Mouse (Mus musculus): ENCODE measurements around the gene Hist1h3e.
"Not testable (repeated sequence)": the region's sequence is repeated elsewhere in the genome, so short reads cannot be mapped to it uniquely, and the experiment has no call there.

The Hist1h3e gene

GRCm38 (mm10) chr13:23562699-23563462 is 712 bp upstream of the Hist1h3e start:
- DNase-seq (ENCODE audit: low spot score in 2 of 2): no peak

GRCm38 (mm10) chr13:23561531-23561882 is 662 bp downstream of the Hist1h3e start:
- not testable (repeated sequence) for DNase-seq (ENCODE audit: low spot score in 2 of 2)

DNA sequence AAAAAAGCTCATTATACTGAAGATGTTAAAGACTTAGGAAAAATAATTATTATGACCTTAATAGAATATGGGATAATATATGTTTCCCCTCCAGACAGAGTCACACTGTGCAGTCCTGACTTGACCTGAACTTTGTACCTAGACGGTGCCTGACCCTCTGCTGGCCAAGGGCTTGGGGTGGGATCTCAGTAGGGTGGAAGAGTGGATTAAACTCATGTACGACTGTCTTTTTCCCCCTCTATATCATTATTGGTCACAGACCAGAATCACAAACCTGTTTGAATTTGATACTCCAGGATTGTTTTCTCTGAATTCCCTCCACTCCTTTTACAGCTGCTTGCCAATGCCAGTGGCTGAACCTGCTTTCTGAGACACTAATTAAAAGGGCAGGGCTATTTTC is 1.5 kb downstream of the Hist1h3e start:
- not testable (repeated sequence) for DNase-seq (ENCODE audit: low spot score in 2 of 2)

- DNase-seq (ENCODE audit: low spot score in 2 of 2): no peak
Measured at GRCm38 (mm10) chr13:23556906-23557305, 5.3 kb downstream of the Hist1h3e start.

DNA sequence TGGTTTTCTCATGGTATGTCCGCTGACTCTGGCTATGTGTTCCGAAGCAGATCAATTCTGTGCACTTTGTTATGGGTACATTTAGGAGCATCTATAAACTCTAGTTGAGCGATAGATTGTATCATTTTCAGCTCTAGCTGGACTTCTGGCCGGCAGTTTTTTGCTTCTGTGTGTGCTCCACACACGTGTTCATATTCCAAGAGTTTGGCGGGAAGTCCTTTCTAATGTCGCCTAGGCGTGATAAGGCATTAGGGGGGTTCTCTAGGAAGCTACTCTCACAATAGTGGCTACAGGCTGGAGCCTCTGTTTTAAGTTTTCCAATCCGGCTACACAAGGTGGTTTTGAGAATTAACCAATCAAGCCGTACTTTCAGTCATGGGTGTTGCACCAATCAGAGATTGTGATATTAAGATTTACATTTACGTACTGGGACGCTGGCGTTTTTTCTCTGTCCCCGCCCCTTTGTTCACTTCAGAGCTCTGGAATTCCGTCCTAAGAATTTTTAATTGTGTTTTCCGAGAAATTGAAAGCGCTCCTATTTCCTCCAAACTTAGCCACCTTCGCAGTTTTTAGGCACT is 6.2 kb downstream of the Hist1h3e start:
- peak; percentile 47 to 53 for DNase-seq (ENCODE audit: low spot score in 2 of 2)

DNA sequence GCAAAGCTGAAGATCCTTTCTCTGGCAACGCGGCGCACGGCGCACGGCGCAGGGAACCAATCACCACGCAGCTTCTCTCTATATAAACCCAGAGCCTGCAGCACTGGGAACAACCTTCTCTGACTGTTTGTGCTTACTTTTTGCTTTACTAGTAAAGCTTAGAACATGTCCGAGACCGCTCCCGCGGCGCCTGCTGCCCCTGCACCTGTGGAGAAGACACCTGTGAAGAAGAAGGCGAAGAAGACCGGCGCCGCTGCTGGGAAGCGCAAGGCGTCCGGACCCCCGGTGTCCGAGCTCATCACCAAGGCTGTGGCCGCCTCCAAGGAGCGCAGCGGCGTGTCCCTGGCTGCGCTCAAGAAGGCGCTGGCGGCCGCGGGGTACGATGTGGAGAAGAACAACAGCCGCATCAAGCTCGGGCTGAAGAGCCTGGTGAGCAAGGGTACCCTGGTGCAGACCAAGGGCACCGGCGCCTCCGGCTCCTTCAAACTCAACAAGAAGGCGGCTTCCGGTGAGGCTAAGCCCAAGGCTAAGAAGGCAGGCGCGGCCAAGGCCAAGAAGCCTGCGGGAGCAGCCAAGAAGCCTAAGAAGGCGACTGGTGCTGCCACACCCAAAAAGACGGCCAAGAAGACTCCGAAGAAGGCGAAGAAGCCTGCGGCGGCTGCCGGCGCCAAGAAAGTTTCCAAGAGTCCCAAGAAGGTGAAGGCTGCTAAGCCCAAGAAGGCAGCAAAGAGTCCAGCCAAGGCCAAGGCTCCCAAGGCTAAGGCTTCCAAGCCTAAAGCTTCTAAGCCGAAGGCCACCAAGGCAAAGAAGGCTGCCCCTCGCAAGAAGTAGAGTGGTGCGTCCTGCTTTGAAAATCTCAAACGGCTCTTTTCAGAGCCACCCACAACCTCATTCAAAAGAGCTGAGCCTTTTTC is 7.0 kb downstream of the Hist1h3e start:
- peak; percentile 59 to 68 for DNase-seq (ENCODE audit: low spot score in 2 of 2)

DNA sequence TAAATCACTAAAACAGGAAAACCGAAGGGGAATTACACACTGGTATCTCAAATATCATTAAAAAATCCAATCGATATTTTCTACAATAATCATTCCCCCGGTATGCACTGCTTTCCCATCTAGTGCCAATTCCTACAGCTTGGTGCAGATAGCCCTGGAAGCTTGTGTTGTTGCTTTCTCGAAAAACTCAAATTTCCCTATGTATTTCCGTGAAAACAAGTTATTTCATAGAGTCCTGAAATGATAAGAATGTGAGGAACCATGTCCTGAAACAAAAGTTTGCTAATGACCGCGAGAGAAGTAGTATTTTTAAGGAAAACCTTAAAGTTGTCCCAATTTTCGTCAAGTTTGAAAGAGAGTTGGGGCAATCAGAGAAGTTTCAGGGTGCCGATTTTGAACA is 7.8 kb downstream of the Hist1h3e start:
- no peak for DNase-seq (ENCODE audit: low spot score in 2 of 2)

- no peak for DNase-seq (ENCODE audit: low spot score in 2 of 2)
Measured at GRCm38 (mm10) chr13:23552962-23553361, 9.2 kb downstream of the Hist1h3e start, which contains the start of gene Hist1h1d. Gene Hist1h1d, plus strand, starts transcription at chr13:23553262.

- no peak for DNase-seq (ENCODE audit: low spot score in 2 of 2)
Measured at GRCm38 (mm10) chr13:23551931-23552914, 9.9 kb downstream of the Hist1h3e start.

DNA sequence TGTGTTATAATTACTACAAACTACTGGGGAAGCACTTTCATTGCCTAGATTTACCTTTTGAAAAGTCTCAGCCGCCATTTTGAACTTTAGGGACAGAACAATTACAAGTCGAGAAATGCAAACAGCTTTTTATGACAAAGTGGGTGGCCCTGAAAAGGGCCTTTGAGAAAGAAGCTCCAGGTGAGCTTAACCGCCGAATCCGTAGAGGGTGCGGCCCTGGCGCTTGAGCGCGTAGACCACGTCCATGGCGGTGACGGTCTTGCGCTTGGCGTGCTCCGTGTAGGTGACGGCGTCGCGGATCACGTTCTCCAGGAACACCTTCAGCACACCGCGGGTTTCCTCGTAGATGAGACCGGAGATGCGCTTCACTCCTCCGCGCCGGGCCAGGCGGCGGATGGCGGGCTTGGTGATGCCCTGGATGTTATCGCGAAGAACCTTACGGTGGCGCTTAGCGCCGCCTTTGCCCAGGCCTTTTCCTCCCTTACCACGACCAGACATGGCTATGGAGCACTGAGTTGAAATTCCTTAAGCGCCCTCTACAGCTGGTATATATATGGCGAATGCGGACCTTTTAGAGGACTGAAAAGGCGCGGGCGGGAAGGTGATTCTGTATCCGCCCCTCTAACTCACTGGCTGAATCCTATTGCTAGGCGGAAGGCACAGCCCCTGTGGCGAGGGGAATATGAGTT is 10.9 kb downstream of the Hist1h3e start, which contains the start of gene Hist1h4f:
Gene Hist1h4f (minus strand): TSS at position 503 of the 689 bp plus-strand sequence.
- peak; percentile 66 to 73 for DNase-seq (ENCODE audit: low spot score in 2 of 2)

DNA sequence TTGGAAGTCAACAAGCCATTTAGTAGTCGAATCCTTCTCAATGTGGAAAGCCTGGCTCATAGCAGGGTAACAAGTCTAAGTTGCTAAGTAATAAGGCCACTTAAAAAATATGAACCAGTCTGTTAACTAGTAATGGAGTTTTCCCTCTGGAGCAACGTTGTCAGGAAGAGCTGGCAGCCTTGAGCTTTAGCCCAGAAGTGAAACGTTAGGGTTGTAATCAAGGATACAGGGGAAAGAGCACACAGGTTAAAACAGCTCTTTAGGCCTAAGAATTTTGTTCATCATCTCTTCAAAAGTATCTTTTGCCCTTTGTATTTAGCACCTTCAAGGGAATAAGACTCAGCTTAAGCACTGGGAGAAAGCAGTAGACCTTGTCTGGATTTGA is 11.4 kb downstream of the Hist1h3e start:
- no peak for DNase-seq (ENCODE audit: low spot score in 2 of 2)

DNA sequence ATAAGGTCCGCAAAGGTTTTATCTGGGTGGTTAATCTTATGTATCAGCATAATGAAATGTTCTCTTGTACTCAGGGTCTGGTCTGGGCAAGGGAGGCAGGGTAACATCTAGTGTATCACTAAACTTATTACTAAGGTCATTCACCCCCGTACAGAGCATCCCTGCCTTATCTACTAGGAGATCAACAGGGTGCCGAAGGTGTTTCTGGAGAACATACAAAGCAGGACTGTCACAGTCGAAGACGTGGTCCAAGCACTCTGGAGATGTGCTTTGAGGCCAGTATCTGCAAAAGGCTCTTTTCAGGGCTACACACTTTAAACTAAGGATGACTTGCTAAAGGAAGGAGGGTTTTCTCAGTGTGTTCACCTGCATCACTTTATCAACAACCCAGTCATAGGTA is 15.5 kb downstream of the Hist1h3e start:
- no peak for DNase-seq (ENCODE audit: low spot score in 2 of 2)

- not testable (repeated sequence) for DNase-seq (ENCODE audit: low spot score in 2 of 2)
Measured at GRCm38 (mm10) chr13:23544787-23545120, 17.4 kb downstream of the Hist1h3e start.

- DNase-seq (ENCODE audit: low spot score in 2 of 2): peak; percentile 59 to 62
Measured at GRCm38 (mm10) chr13:23543965-23544786, 18.0 kb downstream of the Hist1h3e start, which contains the start of gene Hist1h3f. Gene Hist1h3f, plus strand, starts transcription at chr13:23544052.

DNA sequence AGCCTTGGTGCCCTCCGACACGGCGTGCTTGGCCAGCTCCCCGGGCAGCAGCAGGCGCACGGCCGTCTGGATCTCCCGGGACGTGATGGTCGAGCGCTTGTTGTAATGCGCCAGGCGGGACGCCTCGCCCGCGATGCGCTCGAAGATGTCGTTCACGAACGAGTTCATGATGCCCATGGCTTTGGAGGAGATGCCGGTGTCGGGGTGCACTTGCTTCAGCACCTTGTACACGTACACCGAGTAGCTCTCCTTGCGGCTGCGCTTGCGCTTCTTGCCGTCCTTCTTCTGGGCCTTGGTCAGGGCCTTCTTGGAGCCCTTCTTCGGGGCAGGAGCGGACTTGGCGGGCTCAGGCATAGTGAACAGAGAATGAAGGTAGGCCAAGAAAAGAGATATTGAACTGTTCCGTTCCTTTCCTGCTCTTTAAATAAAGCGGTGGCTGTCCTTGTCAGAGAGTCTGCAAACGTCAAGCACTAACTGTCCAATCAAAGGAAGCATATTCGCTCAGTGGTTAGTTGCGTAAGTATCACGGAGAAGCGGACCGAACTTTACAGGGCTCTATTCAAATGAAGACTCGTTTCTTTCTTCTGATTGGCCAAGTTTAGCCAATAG is 19.1 kb downstream of the Hist1h3e start, which contains the start of gene Hist1h2bh:
Gene Hist1h2bh (minus strand): TSS at position 394 of the 609 bp plus-strand sequence.
- peak; percentile 56 to 61 for DNase-seq (ENCODE audit: low spot score in 2 of 2)

DNA sequence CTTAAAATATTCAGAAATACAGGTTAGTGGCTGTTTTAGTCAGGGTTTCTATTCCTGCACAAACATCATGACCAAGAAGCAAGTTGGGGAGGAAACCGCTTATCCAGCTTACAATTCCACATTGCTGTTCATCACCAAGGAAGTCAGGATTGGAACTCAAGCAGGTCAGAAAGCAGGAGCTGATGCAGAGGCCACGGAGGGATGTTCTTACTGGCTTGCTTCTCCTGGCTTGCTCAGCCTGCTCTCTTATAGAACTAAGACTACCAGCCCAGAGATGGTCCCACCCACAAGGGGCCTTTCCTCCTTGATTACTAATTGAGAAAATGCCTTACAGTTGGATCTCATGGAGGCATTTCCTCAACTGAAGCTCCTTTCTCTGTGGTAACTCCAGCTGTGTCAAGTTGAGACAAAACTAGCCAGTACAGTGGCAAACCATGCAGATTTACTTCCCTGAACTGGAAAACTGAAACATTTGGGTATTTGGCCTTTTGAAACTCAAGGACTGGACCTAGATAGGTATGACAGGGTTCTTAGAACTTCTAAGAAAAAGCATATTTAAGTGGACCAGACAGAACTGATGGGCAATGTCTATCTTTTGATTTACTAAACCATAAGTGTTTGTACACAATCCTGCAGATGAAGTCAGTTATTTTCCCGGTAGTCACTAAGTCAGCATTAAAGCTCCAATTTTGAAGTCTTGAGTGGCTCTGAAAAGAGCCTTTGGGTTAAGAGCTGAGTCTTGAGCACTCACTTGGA is 19.8 kb downstream of the Hist1h3e start:
- not testable (repeated sequence) for DNase-seq (ENCODE audit: low spot score in 2 of 2)

- DNase-seq (ENCODE audit: low spot score in 2 of 2): no peak
Measured at GRCm38 (mm10) chr13:23541497-23541896, 20.7 kb downstream of the Hist1h3e start.

DNA sequence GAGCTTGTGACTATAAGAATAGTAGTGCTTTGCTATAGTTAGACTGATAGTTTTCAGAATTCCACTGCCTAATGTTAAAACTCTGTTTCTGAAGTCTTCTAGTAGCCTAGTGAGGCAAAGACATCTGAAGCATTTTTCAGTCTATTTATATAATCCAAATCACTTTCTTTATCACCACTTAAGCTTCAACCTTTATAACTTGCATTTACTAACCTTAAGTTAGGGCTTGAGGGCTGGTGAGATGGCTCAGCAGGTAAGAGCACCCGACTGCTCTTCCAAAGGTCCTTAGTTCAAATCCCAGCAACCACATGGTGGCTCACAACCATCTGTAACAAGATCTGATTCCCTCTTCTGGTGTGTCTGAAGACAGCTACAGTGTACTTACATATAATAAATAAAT is 22.3 kb downstream of the Hist1h3e start:
- not testable (repeated sequence) for DNase-seq (ENCODE audit: low spot score in 2 of 2)

Data from urinary bladder, adult 18-20 months (tissue).